Mouse (Mus musculus) right cerebral cortex, postnatal 4 days (tissue): Measurements from ENCODE around the gene Nfkbib.

ENCODE experiments used
- DNase-seq: peaks from one replicate; pipeline ENCODE4 v3.0.0-alpha.2; 2022

Nfkbib gene

DNA sequence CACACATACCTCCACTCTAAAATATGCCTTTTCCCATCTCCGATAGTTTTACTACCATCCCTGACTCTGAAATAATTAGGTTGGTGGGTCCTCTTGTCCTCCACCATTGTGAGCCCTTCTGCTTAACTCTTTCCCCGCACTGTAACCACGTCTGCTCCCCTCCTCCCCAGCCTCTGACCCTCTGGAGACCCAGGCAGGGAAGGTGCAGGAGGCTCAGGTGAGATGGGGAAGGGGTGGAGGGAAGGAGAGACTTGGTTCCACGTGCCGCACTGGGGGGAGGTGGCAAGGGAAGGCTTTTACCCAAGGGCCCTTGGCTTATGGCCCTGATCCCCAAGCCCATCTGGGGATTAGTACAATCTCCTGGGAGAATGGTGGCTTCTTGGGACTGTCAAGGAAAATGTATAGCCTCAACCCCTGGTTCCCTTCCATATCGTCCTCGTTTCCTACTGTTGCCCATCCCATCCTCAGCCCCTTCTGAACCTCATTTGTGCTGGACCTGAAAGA lies at the start of gene Nfkbib:
Nfkbib (minus strand) TSS at position 51 of the 504 bp plus-strand sequence.
- no peak for DNase-seq

DNA sequence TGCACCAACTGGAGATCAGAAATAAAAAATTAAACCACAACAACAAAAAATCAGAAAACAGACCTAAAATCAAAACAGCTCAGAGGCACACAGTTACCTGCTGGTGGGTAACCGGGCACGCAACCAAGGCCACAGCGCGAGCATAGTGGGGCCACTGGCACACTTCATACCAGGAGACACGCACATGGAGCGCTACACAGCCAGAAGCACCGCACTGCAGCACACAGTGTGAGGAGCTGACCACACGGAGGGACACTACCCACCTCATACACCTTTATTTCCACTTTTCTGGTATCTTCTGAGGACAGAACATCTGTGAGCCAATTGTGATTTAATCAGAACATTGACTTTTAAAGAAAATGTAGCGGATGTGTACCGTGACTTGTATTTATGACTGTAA lies 49.6 kb upstream of the Nfkbib start:
- no peak for DNase-seq

DNA sequence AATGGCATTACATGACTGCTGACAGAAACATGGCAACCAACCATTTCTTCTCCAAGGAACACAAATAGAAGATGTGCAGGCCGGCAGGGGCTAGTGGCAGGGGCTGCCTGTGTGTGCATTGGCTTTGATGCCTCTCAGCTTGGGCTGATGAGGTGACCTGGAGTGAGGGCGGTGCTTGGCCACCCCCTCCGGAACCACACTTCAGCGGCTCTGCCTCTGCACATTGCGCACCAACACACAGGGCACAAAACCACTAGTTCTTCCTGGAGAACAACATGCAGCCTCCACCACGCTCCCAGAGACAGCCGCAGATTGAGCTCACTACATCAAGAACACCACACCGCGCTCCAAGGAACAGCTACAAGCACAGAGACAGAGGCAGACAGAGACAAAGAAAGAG lies 48.9 kb upstream of the Nfkbib start:
- no peak for DNase-seq

DNA sequence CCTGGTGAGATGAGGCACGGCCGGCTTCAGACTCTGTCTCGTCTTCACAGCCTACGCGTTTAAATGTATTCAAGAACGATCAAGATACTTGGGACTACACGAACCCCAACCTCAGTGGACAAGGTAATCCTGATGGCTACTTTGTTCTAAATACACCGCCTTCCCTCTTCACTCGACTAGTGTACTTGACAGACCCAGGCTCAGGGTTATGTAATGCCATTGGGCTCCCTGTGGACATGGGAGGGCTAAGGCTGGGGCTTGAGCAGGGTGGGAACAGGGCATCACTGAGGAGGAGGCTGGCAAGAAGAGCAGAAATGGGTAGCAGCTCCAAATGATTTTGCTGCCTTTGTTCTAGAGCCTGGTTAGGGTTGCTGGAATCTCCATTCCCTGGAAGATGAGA lies 47.9 kb upstream of the Nfkbib start:
- no peak for DNase-seq

DNA sequence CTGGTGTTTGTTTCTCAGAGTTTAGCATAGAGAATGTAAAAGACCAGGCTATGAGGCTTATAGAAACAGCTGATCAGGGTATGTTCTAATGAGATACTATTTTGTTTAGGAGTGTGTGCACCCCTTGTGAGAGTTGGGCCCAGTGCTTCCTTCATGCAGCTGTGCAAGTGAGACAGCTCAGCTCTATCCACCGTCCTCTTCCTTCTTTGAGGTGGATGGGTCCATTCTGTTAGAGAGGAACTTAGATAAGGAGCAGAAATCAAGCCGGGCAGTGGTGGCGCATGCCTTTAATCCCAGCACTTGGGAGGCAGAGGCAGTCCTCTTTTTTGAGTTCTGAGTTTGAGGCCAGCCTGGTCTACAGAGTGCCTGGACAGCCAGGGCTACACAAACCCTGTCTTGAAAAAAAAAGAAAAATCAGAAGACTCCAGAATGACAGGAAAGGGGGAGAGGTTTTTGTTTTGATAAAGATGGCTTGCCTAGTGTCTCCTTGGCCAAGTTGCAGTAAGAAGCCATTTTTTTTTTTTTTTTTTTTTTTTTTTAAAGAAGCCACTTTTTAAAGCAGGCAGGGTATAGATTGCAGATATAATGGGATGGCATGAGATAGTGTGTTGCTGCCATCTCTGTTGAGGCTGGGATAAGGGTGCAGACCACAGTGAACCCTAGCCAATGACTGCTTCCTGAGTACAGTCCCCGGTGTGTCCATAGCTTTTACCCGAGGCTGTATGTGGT lies 47.2 kb upstream of the Nfkbib start:
- DNase-seq, result no peak

DNA sequence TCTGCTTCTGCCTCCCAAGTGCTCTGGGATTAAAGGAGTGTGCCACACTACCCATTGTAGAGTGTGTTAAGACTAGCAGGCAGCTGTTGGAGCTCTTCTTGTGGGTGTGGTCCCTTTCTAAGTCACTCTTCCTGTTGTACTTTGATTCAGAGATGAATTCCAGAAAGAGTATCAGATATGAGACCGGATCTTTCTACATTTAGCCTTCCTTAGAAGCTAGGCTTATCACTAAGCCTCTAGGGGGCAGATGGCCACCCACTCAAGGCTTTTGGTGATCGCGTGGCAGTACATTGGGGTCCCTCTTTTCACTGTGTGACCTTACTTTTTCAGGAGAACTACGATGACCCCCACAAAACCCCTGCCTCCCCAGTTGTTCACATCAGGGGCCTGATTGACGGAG lies 45.6 kb upstream of the Nfkbib start:
- DNase-seq, result no peak

DNA sequence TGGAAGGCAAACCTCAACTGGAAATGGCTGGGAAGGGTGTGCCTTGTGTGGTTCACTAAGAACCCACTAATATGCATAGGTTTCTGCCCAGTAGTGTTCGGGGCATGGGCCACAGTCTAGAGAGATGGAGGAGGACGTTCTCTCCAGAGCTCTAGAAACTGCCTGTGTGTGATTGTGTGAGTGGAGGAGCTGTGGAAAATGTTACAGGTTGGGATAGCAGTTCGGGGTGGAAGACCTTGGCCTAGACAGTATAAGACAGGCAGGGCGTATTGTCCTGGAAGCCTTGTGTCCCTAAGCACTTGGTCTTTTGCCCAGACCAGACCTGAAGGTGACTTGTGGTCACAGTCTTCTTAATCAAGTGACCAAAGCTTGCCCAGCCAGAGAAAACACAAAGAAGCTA lies 45.1 kb upstream of the Nfkbib start:
- no peak for DNase-seq

DNA sequence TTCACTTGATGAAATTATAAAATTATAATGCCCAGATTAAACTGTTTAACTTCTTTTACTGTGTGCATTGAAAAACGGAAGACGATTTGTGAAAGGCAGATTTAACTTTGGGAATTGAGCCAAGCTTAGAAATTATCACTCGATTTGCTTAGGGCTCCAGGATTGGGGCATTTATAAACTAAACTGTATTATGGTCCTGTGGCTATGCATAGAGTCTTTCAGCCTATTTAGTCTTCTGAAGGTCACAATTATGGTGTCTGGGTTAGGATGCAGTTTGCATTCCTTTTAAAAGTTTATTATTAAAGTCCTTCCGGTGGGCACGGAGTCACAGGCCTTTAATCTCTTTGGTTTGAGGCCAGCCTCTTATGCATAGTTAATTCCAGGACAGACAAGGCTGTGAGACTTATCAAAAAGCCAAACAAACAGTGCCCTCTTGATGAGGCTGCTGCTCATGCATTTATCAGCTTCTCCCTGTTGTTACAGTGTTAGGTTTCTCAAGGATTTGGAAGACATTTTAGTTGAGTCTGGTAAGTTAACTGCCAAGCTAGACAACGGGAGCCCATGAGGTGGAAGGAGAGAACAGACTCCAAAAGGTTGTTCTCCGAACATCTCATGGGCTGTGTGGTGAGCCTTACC lies 44.4 kb upstream of the Nfkbib start:
- DNase-seq, result no peak

DNA sequence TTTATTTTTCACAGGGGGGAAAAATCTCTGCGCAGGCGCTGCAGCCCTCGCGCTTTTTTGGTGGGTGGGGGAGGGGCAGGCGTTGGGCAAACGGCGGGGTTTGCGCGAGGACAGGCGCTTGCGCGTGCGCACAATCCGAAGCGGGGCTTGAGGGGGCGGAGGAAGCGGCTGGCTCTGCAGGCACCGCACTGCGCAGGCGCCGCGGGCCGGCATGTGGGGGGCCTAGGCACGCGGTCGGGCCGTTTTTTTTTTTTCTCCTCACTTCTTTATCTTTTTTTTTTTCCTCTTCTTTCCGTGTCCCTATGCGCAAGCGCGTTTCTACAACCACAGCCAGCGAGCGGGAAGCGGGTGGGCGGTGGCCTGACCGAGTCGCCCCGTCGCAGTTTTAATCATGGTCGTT lies 43.9 kb upstream of the Nfkbib start:
- DNase-seq, result peak; percentile 99

DNA sequence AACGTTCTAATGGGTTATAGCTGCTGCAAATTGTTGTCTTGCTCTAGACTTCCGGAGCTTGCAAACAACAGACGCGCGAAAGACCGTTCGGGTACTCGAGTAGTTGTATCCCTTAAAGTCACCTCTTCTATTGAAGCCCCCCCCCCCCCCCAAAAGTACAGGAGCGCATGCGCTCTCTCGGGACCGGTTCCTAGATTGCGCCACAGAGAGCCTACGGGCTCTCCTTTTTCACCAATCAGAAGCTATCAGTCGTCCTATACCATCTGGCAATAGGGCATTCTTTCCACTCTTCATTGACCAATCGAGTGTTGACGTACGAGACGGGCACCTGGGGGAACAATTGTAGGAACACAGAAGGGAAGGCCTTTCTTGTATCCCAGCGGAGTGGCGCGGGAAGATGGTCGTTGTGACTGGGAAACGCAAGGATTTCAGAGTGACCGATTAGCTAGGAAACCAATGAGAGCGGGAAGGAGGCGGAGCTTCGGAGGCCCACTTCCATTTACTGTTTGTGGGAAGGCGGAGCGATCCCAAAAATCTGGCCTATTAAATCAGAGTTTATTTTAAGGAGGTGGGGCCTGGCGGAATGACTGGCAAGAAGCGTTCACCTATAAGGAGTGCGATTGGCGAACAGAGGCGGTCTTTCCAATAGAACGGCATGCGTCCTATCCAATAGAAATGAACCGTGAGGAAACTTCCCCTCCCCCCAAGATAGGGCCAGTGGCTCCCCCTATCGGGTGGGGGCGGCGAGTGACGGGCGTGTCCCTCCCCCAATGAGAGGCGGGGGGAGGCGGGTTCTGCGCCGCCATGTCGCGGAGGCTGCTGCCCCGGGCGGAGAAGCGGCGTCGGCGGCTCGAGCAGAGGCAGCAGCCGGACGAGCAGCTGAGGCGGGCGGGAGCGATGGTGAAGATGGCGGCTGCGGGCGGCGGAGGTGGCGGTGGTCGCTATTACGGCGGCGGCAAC lies 43.1 kb upstream of the Nfkbib start:
- peak; percentile 98 for DNase-seq

DNA sequence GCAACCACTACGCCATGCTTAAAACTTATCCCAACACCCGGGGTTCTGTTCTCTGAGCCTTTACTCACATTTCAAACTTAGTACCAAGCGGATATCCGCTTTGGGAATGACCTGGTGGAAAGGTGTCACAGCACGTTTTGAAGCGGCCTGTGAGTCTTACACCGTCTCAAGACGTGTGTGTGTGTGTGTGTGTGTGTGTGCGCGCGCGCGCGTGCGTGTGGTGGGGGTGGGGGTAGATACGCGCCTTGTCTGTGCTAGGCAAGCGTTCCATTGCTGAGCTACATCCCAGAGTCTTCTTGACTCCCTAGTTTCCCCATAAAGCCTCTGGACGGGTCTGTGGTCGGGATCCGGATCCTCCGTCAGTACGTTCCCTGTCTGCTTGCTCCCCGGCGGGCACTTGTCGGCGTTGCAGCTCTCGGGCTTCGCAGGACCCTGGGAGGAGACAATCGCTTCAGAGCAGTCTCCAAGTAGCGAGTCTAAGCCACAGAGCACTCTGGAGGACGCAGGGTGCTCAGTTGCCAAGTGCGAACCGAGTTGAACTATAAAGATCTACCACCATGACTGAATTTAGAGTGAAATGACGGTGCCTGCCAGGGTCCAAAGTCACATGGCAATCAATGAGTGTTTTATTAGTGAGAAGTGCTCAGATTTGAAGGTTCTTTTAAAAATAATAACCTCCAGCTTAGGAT lies 42.2 kb upstream of the Nfkbib start:
- DNase-seq, result peak; percentile 66

DNA sequence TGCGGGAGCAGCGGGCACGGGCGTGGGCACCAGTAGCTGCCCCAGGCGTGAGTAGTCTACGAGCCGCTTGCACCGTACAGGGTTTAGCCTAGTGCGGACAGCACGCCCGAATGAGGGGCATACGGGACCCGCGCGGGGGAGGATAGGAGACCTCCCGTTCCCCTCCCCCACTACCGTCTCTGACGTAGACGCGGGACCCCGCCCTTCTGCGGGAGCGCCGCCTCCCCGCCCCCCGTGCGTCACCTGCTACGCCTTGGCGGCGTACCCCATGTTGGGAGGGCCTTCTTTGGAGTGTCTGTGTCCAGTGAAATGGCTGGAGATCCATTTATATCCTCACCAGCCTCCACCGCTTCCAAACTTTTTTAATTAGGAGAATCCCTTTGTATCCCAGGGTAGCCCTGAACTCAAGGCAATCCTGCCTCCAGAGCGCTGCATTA lies 41.7 kb upstream of the Nfkbib start:
- DNase-seq, result peak; percentile 96

DNA sequence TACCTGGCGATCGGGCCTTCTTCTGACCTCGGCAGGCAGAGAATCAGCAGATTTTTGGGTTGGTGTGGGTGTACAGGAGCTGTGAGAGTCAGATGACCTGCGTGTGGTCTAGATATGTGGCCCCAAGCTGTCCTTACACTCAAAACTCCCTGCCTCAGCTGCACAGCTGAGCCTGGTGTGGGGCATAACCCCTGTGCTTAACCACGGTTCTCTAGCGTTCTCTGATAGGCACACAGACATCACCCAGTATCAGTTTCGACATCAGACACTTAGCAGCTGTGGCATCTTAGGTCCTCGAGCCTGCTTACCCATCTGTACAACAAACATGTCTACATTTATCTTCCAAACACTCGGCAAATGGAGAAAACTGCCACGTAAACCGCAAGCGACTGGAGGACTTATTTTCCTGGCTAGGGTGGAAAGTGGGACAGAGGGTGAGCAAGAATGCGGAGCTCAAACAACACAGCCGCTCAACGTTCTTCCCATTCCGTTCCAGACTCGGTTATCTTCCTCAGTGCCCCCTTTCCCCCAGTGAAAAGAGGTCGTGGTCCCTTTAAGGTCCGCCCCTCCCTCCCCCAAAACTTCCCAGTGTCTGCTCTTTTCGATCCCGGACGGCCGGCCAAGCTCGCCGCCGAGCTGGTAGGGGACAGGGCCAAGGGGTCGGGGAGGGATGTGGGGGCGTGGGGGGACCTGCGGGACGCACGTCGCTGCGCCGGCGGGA lies 41.1 kb upstream of the Nfkbib start, which contains the start of gene Hnrnpl:
Hnrnpl (plus strand) TSS at position 321 of the 721 bp plus-strand sequence.
- DNase-seq, result no peak

DNA sequence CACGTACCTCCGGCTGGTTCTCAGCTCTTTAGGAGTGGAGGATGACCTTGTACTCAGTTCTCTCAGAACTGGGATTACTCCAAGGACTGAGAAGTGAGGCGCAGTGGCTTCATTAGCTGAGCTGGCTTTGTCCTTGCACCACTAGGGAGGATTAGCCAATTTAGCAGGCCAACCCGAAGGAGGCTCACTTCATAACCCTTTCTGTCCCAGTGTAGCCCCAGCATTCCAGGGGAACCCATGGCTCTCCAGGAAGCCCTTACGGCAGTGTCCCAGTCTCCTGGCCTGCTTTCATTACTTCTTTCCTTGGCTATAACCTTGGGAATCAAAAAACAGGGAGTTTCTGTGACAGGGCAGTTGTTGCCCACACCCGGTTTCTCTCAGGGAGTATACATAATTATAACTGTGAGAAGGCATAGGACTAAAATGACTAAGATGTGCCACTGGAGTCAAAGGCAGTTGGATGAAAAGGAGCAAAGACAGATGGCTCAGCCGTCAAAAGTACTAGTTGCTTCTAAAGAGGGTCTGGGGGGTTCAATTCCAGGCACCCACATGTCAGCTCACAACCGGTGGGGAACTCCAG lies 40.4 kb upstream of the Nfkbib start:
- no peak for DNase-seq

DNA sequence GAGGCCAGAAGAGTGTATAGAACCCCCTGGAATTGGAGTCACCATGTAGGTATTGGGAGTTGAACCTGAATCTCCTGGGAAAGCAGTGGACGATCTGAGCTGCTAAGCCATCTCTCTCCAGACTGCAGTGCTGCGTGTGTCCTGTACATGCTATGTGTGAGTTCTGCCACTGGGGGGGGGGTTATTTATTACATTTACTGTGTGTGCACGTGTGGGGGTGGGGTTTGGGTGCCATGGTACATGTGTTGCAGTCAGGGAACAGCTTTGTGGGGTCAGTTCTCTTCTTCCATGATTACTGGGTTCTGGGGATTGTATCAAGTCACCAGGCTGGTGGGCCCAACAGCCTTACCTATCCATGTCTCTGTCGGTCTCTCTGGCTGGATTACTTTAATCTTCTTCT lies 39.6 kb upstream of the Nfkbib start:
- no peak for DNase-seq

DNA sequence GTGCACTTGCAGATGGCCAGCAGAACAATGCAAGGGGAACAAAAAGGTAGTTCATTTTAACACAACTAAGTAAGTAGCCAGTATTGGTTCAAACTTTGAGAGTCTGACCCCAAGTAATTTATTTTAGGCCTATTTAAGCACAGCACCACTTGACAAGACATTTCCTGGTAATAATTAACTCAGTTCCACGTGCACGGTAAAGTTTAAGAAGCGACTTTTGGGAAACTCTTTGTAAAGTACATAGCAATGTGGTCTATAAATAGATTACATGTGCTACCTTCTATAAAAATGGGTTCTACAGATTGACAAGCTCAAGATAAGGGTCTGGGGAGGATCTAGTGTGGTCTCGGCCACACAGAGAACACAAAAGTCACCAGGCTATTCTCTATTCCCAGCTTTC lies 36.4 kb upstream of the Nfkbib start:
- DNase-seq, result no peak

DNA sequence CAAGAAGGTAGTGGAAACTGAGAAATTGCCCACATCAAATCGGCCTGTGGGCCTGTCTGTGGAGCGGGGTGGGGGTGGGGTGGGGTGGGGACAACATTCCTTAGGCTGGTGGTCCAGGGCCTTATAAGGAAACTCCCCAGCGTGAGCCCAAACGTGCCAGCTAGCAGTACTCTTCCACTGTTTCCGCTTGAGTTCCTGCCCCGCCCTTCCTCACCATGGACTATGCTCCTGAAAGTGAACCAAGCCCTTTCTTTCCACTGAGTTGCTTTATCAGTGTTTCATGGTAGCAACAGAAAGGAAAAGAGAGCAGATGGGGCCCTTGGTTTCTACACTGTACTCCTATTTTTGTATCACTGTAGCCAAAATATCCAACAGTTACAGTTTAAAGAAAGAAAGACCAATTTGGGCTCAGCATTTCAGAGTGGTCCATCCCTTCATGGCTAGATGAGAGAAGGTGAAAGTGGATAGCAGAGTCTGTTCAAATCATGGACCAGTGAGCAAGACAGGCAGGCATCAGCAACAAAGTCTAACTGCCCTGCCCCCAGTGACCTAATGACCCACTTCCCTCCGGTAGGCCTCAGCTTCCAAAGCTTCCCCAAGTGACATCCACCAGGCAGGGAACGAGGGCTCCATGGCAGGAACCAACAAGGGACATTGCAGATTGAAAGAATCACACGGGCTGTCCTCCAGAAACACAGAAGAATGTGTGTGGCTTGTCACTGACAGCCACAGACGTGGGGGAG lies 35.7 kb upstream of the Nfkbib start:
- DNase-seq, result no peak

DNA sequence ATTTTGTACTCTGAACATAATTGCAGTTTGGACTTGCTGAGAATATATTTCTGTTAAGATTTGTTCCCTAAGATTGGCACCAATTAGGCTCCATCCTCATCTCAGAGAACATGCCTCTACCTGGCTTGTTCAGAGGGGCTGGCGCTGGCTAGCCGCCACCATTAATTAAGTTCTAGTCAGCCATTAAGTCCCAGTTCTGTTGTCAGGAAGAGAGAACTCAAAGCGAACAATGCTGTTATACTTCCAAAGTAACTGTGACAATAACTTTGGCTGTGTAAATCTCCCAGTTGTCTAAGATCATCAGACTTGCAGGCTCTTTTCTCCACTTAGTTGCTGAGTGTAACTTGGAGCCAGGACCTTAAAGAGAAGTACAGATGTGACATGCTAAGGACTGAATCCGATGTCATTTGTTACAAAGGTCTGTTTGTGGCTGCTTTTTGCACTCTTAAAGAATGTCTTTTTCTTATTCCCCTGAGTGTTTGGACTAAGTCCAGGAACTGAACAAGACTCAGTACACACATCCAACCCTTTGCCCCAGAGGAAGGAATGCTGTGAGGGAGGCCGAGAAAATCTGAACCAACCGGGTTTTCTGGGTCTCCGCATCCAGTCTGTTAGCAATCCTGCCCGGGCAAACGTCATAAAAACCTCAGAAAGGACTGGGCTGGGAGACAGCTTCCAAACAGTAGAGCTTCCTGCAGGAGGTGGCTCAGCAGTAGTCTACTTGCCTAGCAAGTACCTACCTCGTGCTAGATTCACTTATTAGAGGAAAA lies 34.8 kb upstream of the Nfkbib start:
- no peak for DNase-seq

DNA sequence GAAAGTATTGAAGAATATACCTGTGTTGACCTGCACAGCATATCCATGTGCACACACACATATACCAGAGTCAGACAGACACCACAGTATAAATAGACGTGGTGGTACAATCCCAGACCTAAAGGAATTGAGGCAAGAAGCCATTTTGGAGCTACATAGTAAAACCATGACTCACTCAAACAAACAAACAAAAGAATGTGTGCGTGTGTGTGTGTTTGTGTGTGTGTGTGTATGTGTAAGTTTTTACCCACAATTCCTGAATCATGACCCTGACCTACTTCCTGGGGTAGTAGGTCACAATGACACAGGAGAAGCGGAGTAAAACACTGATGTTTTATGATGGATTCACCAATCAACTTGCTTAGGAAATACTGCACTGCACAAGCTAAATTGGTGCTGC lies 34.1 kb upstream of the Nfkbib start:
- DNase-seq, result no peak

DNA sequence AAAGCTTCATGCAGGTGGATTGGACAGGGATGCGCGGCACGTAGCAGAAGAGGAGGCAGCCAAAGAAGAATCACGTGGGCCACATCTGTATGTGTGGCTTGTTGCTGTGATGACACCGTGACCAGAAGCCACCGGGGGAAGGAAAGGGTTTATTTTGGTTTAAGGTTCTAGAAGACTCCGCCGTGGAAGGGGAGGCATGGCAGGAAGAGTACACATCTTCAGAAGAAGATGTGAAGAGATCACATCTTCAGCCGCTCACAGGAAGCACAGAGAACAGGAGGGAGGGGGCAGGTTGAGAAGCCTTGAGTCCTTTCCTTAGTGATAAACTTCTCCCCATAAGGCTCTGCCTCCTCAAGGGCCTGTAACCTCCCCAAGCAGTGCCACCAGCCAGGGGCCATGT lies 32.7 kb upstream of the Nfkbib start:
- no peak for DNase-seq
